Mouse (Mus musculus): ENCODE measurements around the gene P2rx1. TPM values are rescaled to one million over a fixed set of nuclear protein-coding genes. Genes with fewer than 3 reads are reported as not detected.

Gene P2rx1
- polyA plus RNA-seq, 1 experiment, result 12.6 TPM

- TF ChIP-seq POLR2A (IDR thresholded peaks at IDR 0.05; ENCODE audit: low read depth, low read length) (no peak), CTCF (IDR thresholded peaks at IDR 0.05; ENCODE audit: extremely low read depth, insufficient read length, insufficient replicate concordance, low read depth, low read length) (no peak)
- WGBS, result 2% methylated on average over 55 of the region's 55 CpGs
Observed at GRCm38 (mm10) chr11:73048030-73048876, 49.4 kb downstream of the P2rx1 start.

GRCm38 (mm10) chr11:73049335-73049734 is 50.4 kb downstream of the P2rx1 start:
- no peak overlapping the region for H3K4me3 ChIP-seq (ENCODE audit: low read depth, low read length)
- 3% methylated on average over 4 of the region's 4 CpGs for WGBS
- H3K27me3 ChIP-seq (ENCODE audit: control insufficient read depth, insufficient read depth, low read length), result no peaks in the 10 kb centered on the region
- H3K4me1 ChIP-seq (ENCODE audit: control insufficient read depth, insufficient read depth, insufficient read length, low read length), result no peaks in the 10 kb centered on the region; the same call in 1 of the 2 replicates
- H3K36me3 ChIP-seq (ENCODE audit: control insufficient read depth, insufficient read depth, low read length), result peaks cover 21% of the 10 kb centered on the region
- H3K27ac ChIP-seq (ENCODE audit: insufficient read depth, low read depth, low read length), result no peak overlapping the region
- TF ChIP-seq POLR2A (IDR thresholded peaks at IDR 0.05; ENCODE audit: low read depth, low read length), result no peak
- TF ChIP-seq CTCF (IDR thresholded peaks at IDR 0.05; ENCODE audit: extremely low read depth, insufficient read length, insufficient replicate concordance, low read depth, low read length), result peak; percentile 77; the same call in 1 of the 2 replicates

More at GRCm38 (mm10) chr11:73048030-73048876, 49.4 kb downstream of the P2rx1 start:
- H3K27ac ChIP-seq (ENCODE audit: insufficient read depth, low read depth, low read length), result peak overlapping the region; percentile 36
- H3K36me3 ChIP-seq (ENCODE audit: control insufficient read depth, insufficient read depth, low read length), result peaks cover 12% of the 10 kb centered on the region
- H3K27me3 ChIP-seq (ENCODE audit: control insufficient read depth, insufficient read depth, low read length), result no peaks in the 10 kb centered on the region
- no peaks in the 10 kb centered on the region; the same call in 1 of the 2 replicates for H3K4me1 ChIP-seq (ENCODE audit: control insufficient read depth, insufficient read depth, insufficient read length, low read length)
- H3K4me3 ChIP-seq (ENCODE audit: low read depth, low read length), result peak overlapping the region; percentile 86

GRCm38 (mm10) chr11:73052795-73053194 is 53.9 kb downstream of the P2rx1 start:
- WGBS, result 93% methylated on average over 1 of the region's 1 CpGs
- Histone ChIP-seq H3K27me3 (ENCODE audit: control insufficient read depth, insufficient read depth, low read length) (no peaks in the 10 kb centered on the region), H3K4me3 (ENCODE audit: low read depth, low read length) (no peak overlapping the region), H3K4me1 (ENCODE audit: control insufficient read depth, insufficient read depth, insufficient read length, low read length) (no peaks in the 10 kb centered on the region; the same call in 1 of the 2 replicates), H3K36me3 (ENCODE audit: control insufficient read depth, insufficient read depth, low read length) (peaks cover 41% of the 10 kb centered on the region), H3K27ac (ENCODE audit: insufficient read depth, low read depth, low read length) (no peak overlapping the region)
- no peak for TF ChIP-seq CTCF (IDR thresholded peaks at IDR 0.05; ENCODE audit: extremely low read depth, insufficient read length, insufficient replicate concordance, low read depth, low read length)
- TF ChIP-seq POLR2A (IDR thresholded peaks at IDR 0.05; ENCODE audit: low read depth, low read length), result no peak

- peaks cover 38% of the 10 kb centered on the region for H3K36me3 ChIP-seq (ENCODE audit: control insufficient read depth, insufficient read depth, low read length)
Observed at GRCm38 (mm10) chr11:73057701-73058100, 58.8 kb downstream of the P2rx1 start.

GRCm38 (mm10) chr11:73059630-73060029 is 60.7 kb downstream of the P2rx1 start:
- H3K36me3 ChIP-seq (ENCODE audit: control insufficient read depth, insufficient read depth, low read length), result peaks cover 33% of the 10 kb centered on the region
- H3K27ac ChIP-seq (ENCODE audit: insufficient read depth, low read depth, low read length), result no peak overlapping the region
- H3K4me3 ChIP-seq (ENCODE audit: low read depth, low read length), result no peak overlapping the region
- 80% methylated on average over 3 of the region's 3 CpGs for WGBS
- H3K27me3 ChIP-seq (ENCODE audit: control insufficient read depth, insufficient read depth, low read length), result no peaks in the 10 kb centered on the region
- no peaks in the 10 kb centered on the region for H3K4me1 ChIP-seq (ENCODE audit: control insufficient read depth, insufficient read depth, insufficient read length, low read length)
- TF ChIP-seq POLR2A (IDR thresholded peaks at IDR 0.05; ENCODE audit: low read depth, low read length) (no peak), CTCF (IDR thresholded peaks at IDR 0.05; ENCODE audit: extremely low read depth, insufficient read length, insufficient replicate concordance, low read depth, low read length) (no peak)

More at GRCm38 (mm10) chr11:73057701-73058100, 58.8 kb downstream of the P2rx1 start:
- TF ChIP-seq CTCF (IDR thresholded peaks at IDR 0.05; ENCODE audit: extremely low read depth, insufficient read length, insufficient replicate concordance, low read depth, low read length), result no peak
- no peak for TF ChIP-seq POLR2A (IDR thresholded peaks at IDR 0.05; ENCODE audit: low read depth, low read length)
- Histone ChIP-seq H3K4me3 (ENCODE audit: low read depth, low read length) (no peak overlapping the region), H3K27ac (ENCODE audit: insufficient read depth, low read depth, low read length) (no peak overlapping the region), H3K4me1 (ENCODE audit: control insufficient read depth, insufficient read depth, insufficient read length, low read length) (no peaks in the 10 kb centered on the region), H3K27me3 (ENCODE audit: control insufficient read depth, insufficient read depth, low read length) (no peaks in the 10 kb centered on the region)
- 35% methylated on average over 5 of the region's 5 CpGs for WGBS

GRCm38 (mm10) chr11:73061413-73061812 is 62.5 kb downstream of the P2rx1 start:
- H3K4me1 ChIP-seq (ENCODE audit: control insufficient read depth, insufficient read depth, insufficient read length, low read length), result no peaks in the 10 kb centered on the region
- H3K27me3 ChIP-seq (ENCODE audit: control insufficient read depth, insufficient read depth, low read length), result no peaks in the 10 kb centered on the region
- H3K4me3 ChIP-seq (ENCODE audit: low read depth, low read length), result no peak overlapping the region
- TF ChIP-seq CTCF (IDR thresholded peaks at IDR 0.05; ENCODE audit: extremely low read depth, insufficient read length, insufficient replicate concordance, low read depth, low read length) (no peak), POLR2A (IDR thresholded peaks at IDR 0.05; ENCODE audit: low read depth, low read length) (no peak)
- WGBS, result 92% methylated on average over 3 of the region's 3 CpGs
- no peak overlapping the region for H3K27ac ChIP-seq (ENCODE audit: insufficient read depth, low read depth, low read length)
- H3K36me3 ChIP-seq (ENCODE audit: control insufficient read depth, insufficient read depth, low read length), result peaks cover 28% of the 10 kb centered on the region

Other genes with a start within 250 kb of the P2rx1 start
- 2.1 and 5.5 TPM in 2 replicates for gene Cyb5d2, start 203.0 kb upstream of the P2rx1 start, polyA plus RNA-seq (2012; rRNA removed)
- 36.2 and 104 TPM in 2 replicates for gene Zzef1, start 202.9 kb upstream of the P2rx1 start, polyA plus RNA-seq (2012; rRNA removed)
- gene Atp2a3, start 37.9 kb upstream of the P2rx1 start, polyA plus RNA-seq (2012; rRNA removed), result 113 and 128 TPM in 2 replicates
- 2.0 and 2.6 TPM in 2 replicates for gene Camkk1, start 19.9 kb downstream of the P2rx1 start, polyA plus RNA-seq (2012; rRNA removed)
- gene Ncbp3, start 48.7 kb downstream of the P2rx1 start, polyA plus RNA-seq (2012; rRNA removed), result 0.53 and 1.3 TPM in 2 replicates
- gene Itgae, start 91.5 kb downstream of the P2rx1 start, polyA plus RNA-seq (2012; rRNA removed), result 9.1 and 9.7 TPM in 2 replicates
- gene Haspin, start 139.2 kb downstream of the P2rx1 start, polyA plus RNA-seq (2012; rRNA removed), result 0.84 and 2.5 TPM in 2 replicates
- gene P2rx5, start 161.3 kb downstream of the P2rx1 start, polyA plus RNA-seq (2012; rRNA removed), result 0.15 and 0.17 TPM in 2 replicates
- gene Emc6, start 177.9 kb downstream of the P2rx1 start, polyA plus RNA-seq (2012; rRNA removed), result 38.7 and 43.0 TPM in 2 replicates
- 75.1 and 181 TPM in 2 replicates for gene Tax1bp3, start 178.0 kb downstream of the P2rx1 start, polyA plus RNA-seq (2012; rRNA removed)
- gene Ctns, start 199.9 kb downstream of the P2rx1 start, polyA plus RNA-seq (2012; rRNA removed), result 7.1 and 16.4 TPM in 2 replicates
- gene Shpk, start 200.4 kb downstream of the P2rx1 start, polyA plus RNA-seq (2012; rRNA removed), result 5.6 and 14.8 TPM in 2 replicates
- gene Trpv1, start 235.2 kb downstream of the P2rx1 start, polyA plus RNA-seq (2012; rRNA removed), result 0.10 and 0.25 TPM in 2 replicates

Measured in small intestine, adult 2 months (tissue).